Mouse (Mus musculus): Measurements from ENCODE around the gene Vars2. TPM values are rescaled to one million over a fixed set of nuclear protein-coding genes. Genes with fewer than 3 reads are reported as not detected.

The Vars2 gene
- polyA plus RNA-seq, 1 experiment from 2014 or later, result 6.5 TPM

- WGBS (ENCODE audit: insufficient replicate concordance), result 6% methylated on average over 13 of the region's 13 CpGs
- ATAC-seq (ENCODE audit: insufficient read depth), result peak; percentile 23; the same call in 1 of the 2 replicates
- no peaks in the 10 kb centered on the region for H3K27me3 ChIP-seq
- H3K36me3 ChIP-seq (replicated peaks), result peaks cover 13% of the 10 kb centered on the region; the same call in 1 of the 2 replicates
- peak overlapping the region; percentile 86 for H3K4me3 ChIP-seq (replicated peaks)
- H3K9me3 ChIP-seq (replicated peaks), result no peaks in the 10 kb centered on the region
- peak overlapping the region; percentile 69; the same call in 1 of the 2 replicates for H3K27ac ChIP-seq (replicated peaks)
- H3K4me2 ChIP-seq, result peak overlapping the region; percentile 97
- peak overlapping the region; percentile 84 for H3K9ac ChIP-seq
- peaks cover 18% of the 10 kb centered on the region for H3K4me1 ChIP-seq (replicated peaks)
Measured at GRCm38 (mm10) chr17:35666851-35667256, 538 bp downstream of the Vars2 start.

- no peak for ATAC-seq (ENCODE audit: insufficient read depth)
- Histone ChIP-seq H3K9ac (no peak overlapping the region), H3K4me1 (replicated peaks) (peaks cover 18% of the 10 kb centered on the region), H3K4me3 (replicated peaks) (no peak overlapping the region; the same call in 1 of the 2 replicates), H3K36me3 (replicated peaks) (peaks cover 20% of the 10 kb centered on the region; the same call in 1 of the 2 replicates), H3K4me2 (no peak overlapping the region), H3K9me3 (replicated peaks) (no peaks in the 10 kb centered on the region), H3K27me3 (no peaks in the 10 kb centered on the region), H3K27ac (replicated peaks) (no peak overlapping the region)
- 69% methylated on average over 17 of the region's 17 CpGs for WGBS (ENCODE audit: insufficient replicate concordance)
Measured at GRCm38 (mm10) chr17:35665957-35666515, 1.4 kb downstream of the Vars2 start.

- Histone ChIP-seq H3K27me3 (no peaks in the 10 kb centered on the region), H3K9ac (no peak overlapping the region), H3K27ac (replicated peaks) (no peak overlapping the region), H3K4me2 (no peak overlapping the region), H3K9me3 (replicated peaks) (no peaks in the 10 kb centered on the region), H3K36me3 (replicated peaks) (peaks cover 27% of the 10 kb centered on the region), H3K4me3 (replicated peaks) (no peak overlapping the region), H3K4me1 (replicated peaks) (no peaks in the 10 kb centered on the region)
- WGBS (ENCODE audit: insufficient replicate concordance), result 55% methylated on average over 2 of the region's 2 CpGs
- ATAC-seq (ENCODE audit: insufficient read depth), result no peak
Measured at GRCm38 (mm10) chr17:35653086-35653485, 14.3 kb downstream of the Vars2 start.

- Histone ChIP-seq H3K27me3 (peaks cover 13% of the 10 kb centered on the region), H3K27ac (replicated peaks) (no peak overlapping the region), H3K4me2 (no peak overlapping the region), H3K4me1 (replicated peaks) (no peaks in the 10 kb centered on the region), H3K36me3 (replicated peaks) (no peaks in the 10 kb centered on the region), H3K9ac (no peak overlapping the region), H3K4me3 (replicated peaks) (no peak overlapping the region), H3K9me3 (replicated peaks) (no peaks in the 10 kb centered on the region)
- WGBS (ENCODE audit: insufficient replicate concordance), result 52% methylated on average over 2 of the region's 2 CpGs
- ATAC-seq (ENCODE audit: insufficient read depth), result no peak
Measured at GRCm38 (mm10) chr17:35649429-35649828, 18.0 kb downstream of the Vars2 start.

- Histone ChIP-seq H3K9me3 (replicated peaks) (no peaks in the 10 kb centered on the region), H3K4me3 (replicated peaks) (no peak within 1 kb of the TSS), H3K4me1 (replicated peaks) (no peaks in the 10 kb centered on the region), H3K9ac (no peak within 1 kb of the TSS), H3K27me3 (peaks cover 33% of the 10 kb centered on the region), H3K27ac (replicated peaks) (no peak within 1 kb of the TSS), H3K36me3 (replicated peaks) (no peaks in the 10 kb centered on the region), H3K4me2 (no peak within 1 kb of the TSS)
- ATAC-seq (ENCODE audit: insufficient read depth), result no peak
- 54% methylated on average over 13 of the region's 13 CpGs for WGBS (ENCODE audit: insufficient replicate concordance)
Measured at GRCm38 (mm10) chr17:35643609-35644236, 23.7 kb downstream of the Vars2 start, which contains the start of gene Mucl3. Mucl3 (minus strand) TSS chr17:35643695.

GRCm38 (mm10) chr17:35639352-35639751 lies 28.0 kb downstream of the Vars2 start:
- peaks cover 3% of the 10 kb centered on the region; the same call in 1 of the 2 replicates for H3K4me1 ChIP-seq (replicated peaks)
- ATAC-seq (ENCODE audit: insufficient read depth), result no peak
- H3K9me3 ChIP-seq (replicated peaks), result no peaks in the 10 kb centered on the region
- H3K27me3 ChIP-seq, result peaks cover 49% of the 10 kb centered on the region
- no peak overlapping the region for H3K27ac ChIP-seq (replicated peaks)
- no peak overlapping the region for H3K4me3 ChIP-seq (replicated peaks)
- no peak overlapping the region for H3K9ac ChIP-seq
- no peaks in the 10 kb centered on the region for H3K36me3 ChIP-seq (replicated peaks)
- WGBS (ENCODE audit: insufficient replicate concordance), result 47% methylated on average over 6 of the region's 6 CpGs
- no peak overlapping the region for H3K4me2 ChIP-seq

- no peak overlapping the region for H3K27ac ChIP-seq (replicated peaks)
Measured at GRCm38 (mm10) chr17:35638475-35639190, 28.8 kb downstream of the Vars2 start.

GRCm38 (mm10) chr17:35636363-35636762 lies 31.0 kb downstream of the Vars2 start:
- Histone ChIP-seq H3K9ac (no peak overlapping the region), H3K9me3 (replicated peaks) (no peaks in the 10 kb centered on the region), H3K27ac (replicated peaks) (no peak overlapping the region), H3K4me3 (replicated peaks) (no peak overlapping the region), H3K27me3 (peaks cover 33% of the 10 kb centered on the region), H3K36me3 (replicated peaks) (no peaks in the 10 kb centered on the region), H3K4me1 (replicated peaks) (peaks cover 3% of the 10 kb centered on the region; the same call in 1 of the 2 replicates), H3K4me2 (no peak overlapping the region)
- 27% methylated on average over 5 of the region's 5 CpGs for WGBS (ENCODE audit: insufficient replicate concordance)
- no peak for ATAC-seq (ENCODE audit: insufficient read depth)

More at GRCm38 (mm10) chr17:35638475-35639190, 28.8 kb downstream of the Vars2 start:
- H3K9me3 ChIP-seq (replicated peaks), result no peaks in the 10 kb centered on the region
- H3K9ac ChIP-seq, result no peak overlapping the region
- H3K4me2 ChIP-seq, result no peak overlapping the region
- peaks cover 46% of the 10 kb centered on the region for H3K27me3 ChIP-seq
- WGBS (ENCODE audit: insufficient replicate concordance), result 15% methylated on average over 14 of the region's 14 CpGs
- peaks cover 3% of the 10 kb centered on the region; the same call in 1 of the 2 replicates for H3K4me1 ChIP-seq (replicated peaks)
- no peaks in the 10 kb centered on the region for H3K36me3 ChIP-seq (replicated peaks)
- no peak for ATAC-seq (ENCODE audit: insufficient read depth)
- no peak overlapping the region for H3K4me3 ChIP-seq (replicated peaks)

GRCm38 (mm10) chr17:35635699-35636111 lies 31.7 kb downstream of the Vars2 start:
- no peak for ATAC-seq (ENCODE audit: insufficient read depth)

GRCm38 (mm10) chr17:35635202-35635601 lies 32.2 kb downstream of the Vars2 start:
- H3K4me2 ChIP-seq, result no peak overlapping the region
- no peaks in the 10 kb centered on the region for H3K36me3 ChIP-seq (replicated peaks)
- peaks cover 31% of the 10 kb centered on the region for H3K27me3 ChIP-seq
- H3K9ac ChIP-seq, result no peak overlapping the region
- no peak overlapping the region for H3K27ac ChIP-seq (replicated peaks)
- no peaks in the 10 kb centered on the region for H3K9me3 ChIP-seq (replicated peaks)
- no peak overlapping the region for H3K4me3 ChIP-seq (replicated peaks)
- no peak for ATAC-seq (ENCODE audit: insufficient read depth)
- peaks cover 3% of the 10 kb centered on the region; the same call in 1 of the 2 replicates for H3K4me1 ChIP-seq (replicated peaks)
- WGBS (ENCODE audit: insufficient replicate concordance), result 57% methylated on average over 3 of the region's 3 CpGs

More at GRCm38 (mm10) chr17:35635699-35636111, 31.7 kb downstream of the Vars2 start:
- peak overlapping the region; percentile 57 for H3K4me2 ChIP-seq
- WGBS (ENCODE audit: insufficient replicate concordance), result 2% methylated on average over 15 of the region's 15 CpGs
- no peak overlapping the region for H3K27ac ChIP-seq (replicated peaks)
- peaks cover 3% of the 10 kb centered on the region; the same call in 1 of the 2 replicates for H3K4me1 ChIP-seq (replicated peaks)
- H3K9me3 ChIP-seq (replicated peaks), result no peaks in the 10 kb centered on the region
- no peak overlapping the region for H3K9ac ChIP-seq
- H3K36me3 ChIP-seq (replicated peaks), result no peaks in the 10 kb centered on the region
- H3K27me3 ChIP-seq, result peaks cover 31% of the 10 kb centered on the region
- peak overlapping the region; percentile 32 for H3K4me3 ChIP-seq (replicated peaks)

GRCm38 (mm10) chr17:35633992-35634391 lies 33.4 kb downstream of the Vars2 start:
- Histone ChIP-seq H3K9me3 (replicated peaks) (no peaks in the 10 kb centered on the region), H3K9ac (no peak overlapping the region), H3K36me3 (replicated peaks) (no peaks in the 10 kb centered on the region), H3K4me1 (replicated peaks) (peaks cover 3% of the 10 kb centered on the region; the same call in 1 of the 2 replicates), H3K4me3 (replicated peaks) (no peak overlapping the region), H3K27ac (replicated peaks) (no peak overlapping the region), H3K27me3 (peaks cover 31% of the 10 kb centered on the region), H3K4me2 (no peak overlapping the region)
- ATAC-seq (ENCODE audit: insufficient read depth), result no peak
- WGBS (ENCODE audit: insufficient replicate concordance), result 11% methylated on average over 1 of the region's 1 CpGs

Data from liver, embryonic 15.5 days (tissue).